Mouse (Mus musculus): ENCODE measurements around the gene Kctd18.

Gene Kctd18

GRCm38 (mm10) chr1:57905912-57906311 lies 112.8 kb downstream of the Kctd18 start:
- DNase-seq (ENCODE audit: low read depth in 2 of 2, low spot score in 2 of 2) = no peak

Measured in CD8-positive naive resting alpha-beta T cell, adult 2 months (primary cell).